Comparison of ENCODE assay signal across 12 mouse cellular contexts in genomic region chr1:144775331-144775730, GRCm38 (mm10). TPM values are rescaled to one million over a fixed set of nuclear protein-coding genes. Genes with fewer than 3 reads are reported as not detected.
A peak's percentile ranks its signal among the peaks of the same experiment; 100 is the strongest.
DNase-seq lines count a peak whose midpoint lies in the region; ATAC-seq and TF ChIP-seq lines count a peak whose summit lies in the region.
"Had no signal": no experiment of that assay in that cellular context is flagged by ENCODE, and none has a peak within 500 bp of the region (broad histone marks: within the 10 kb centered on the region; RNA-seq: fewer than 3 reads in every experiment).

Gene Rgs18 (minus strand): TSS chr1:144775435.

- H3K4me1 ChIP-seq in heart, embryonic 10.5 days = no peaks in the 10 kb centered on the region
- peaks cover 0 to 7% of the 10 kb centered on the region in 2 experiments; a peak in 1 of 4 replicates for H3K4me1 ChIP-seq in CH12.LX (ENCODE audit: control insufficient read depth in 1 of 2, insufficient read depth in 2 of 2)
- H3K4me1 ChIP-seq in megakaryocyte, embryonic 14.5 days = peaks cover 7% of the 10 kb centered on the region
- no peaks in the 10 kb centered on the region for H3K4me1 ChIP-seq in cerebellum, adult 2 months (ENCODE audit: control insufficient read depth, insufficient read depth, low read length)
- H3K4me1 ChIP-seq in hindbrain, postnatal 0 days (ENCODE audit: insufficient read depth, low read length) = no peaks in the 10 kb centered on the region
- H3K4me1 ChIP-seq: embryonic facial prominence, embryonic 13.5 days; limb, embryonic 13.5 days had no signal

- TF ChIP-seq CTCF in CH12.LX (conservative IDR thresholded peaks at IDR 0.05 in 1 of 2, IDR thresholded peaks at IDR 0.05 in 1 of 2; ENCODE audit: low read depth in 2 of 2, low read length in 2 of 2) = no peak
- no peak for TF ChIP-seq CTCF in cerebellum, adult 2 months (IDR thresholded peaks at IDR 0.05; ENCODE audit: borderline replicate concordance, insufficient read depth, low read depth, low read length)
- no peak for TF ChIP-seq CTCF in hindbrain, postnatal 0 days (IDR thresholded peaks at IDR 0.05; ENCODE audit: low read depth)

- DNase-seq in heart, adult 9 months (ENCODE audit: low spot score in 2 of 2) = peak; percentile 14 to 18
- no peak for DNase-seq in heart, embryonic 10.5 days (ENCODE audit: low spot score)
- DNase-seq in CH12.LX (ENCODE audit: extremely low read depth) = peak; percentile 83
- no peak for DNase-seq in cerebellum, adult 2 months
- DNase-seq in hindbrain, postnatal 0 days (ENCODE audit: low spot score) = no peak
- DNase-seq: cerebellum, adult 9-10 months; retina, postnatal 1 day had no signal

- no peak within 1 kb of the TSS for H3K4me3 ChIP-seq in heart, embryonic 10.5 days
- peak within 1 kb of the TSS in 1 of 3 experiments; percentile 43 for H3K4me3 ChIP-seq in CH12.LX (replicated peaks in 1 of 3; ENCODE audit: low read depth in 2 of 3, low read length in 2 of 3, poor library complexity in 1 of 3)
- peak within 1 kb of the TSS; percentile 91 for H3K4me3 ChIP-seq in megakaryocyte, embryonic 14.5 days (replicated peaks)
- H3K4me3 ChIP-seq in cerebellum, adult 2 months (replicated peaks; ENCODE audit: insufficient read depth, low read depth, low read length) = no peak within 1 kb of the TSS
- H3K4me3 ChIP-seq in hindbrain, postnatal 0 days (ENCODE audit: low read length) = no peak within 1 kb of the TSS
- H3K4me3 ChIP-seq: embryonic facial prominence, embryonic 13.5 days; limb, embryonic 13.5 days had no signal

- no peaks in the 10 kb centered on the region for H3K27me3 ChIP-seq in heart, embryonic 10.5 days (ENCODE audit: insufficient read depth, poor library complexity, severe bottlenecking)
- H3K27me3 ChIP-seq in CH12.LX (replicated peaks) = no peaks in the 10 kb centered on the region
- H3K27me3 ChIP-seq in megakaryocyte, embryonic 14.5 days (replicated peaks) = no peaks in the 10 kb centered on the region
- H3K27me3 ChIP-seq in cerebellum, adult 2 months (ENCODE audit: control insufficient read depth, insufficient read depth, low read length) = no peaks in the 10 kb centered on the region
- H3K27me3 ChIP-seq in hindbrain, postnatal 0 days (ENCODE audit: insufficient read depth, low read length) = no peaks in the 10 kb centered on the region
- H3K27me3 ChIP-seq: embryonic facial prominence, embryonic 13.5 days; limb, embryonic 13.5 days had no signal

- 75% methylated on average over 5 of the region's 5 CpGs for whole genome bisulfite sequencing in heart, embryonic 10.5 days
- WGBS in cerebellum, adult 2 months = 89% methylated on average over 5 of the region's 5 CpGs
- WGBS in hindbrain, postnatal 0 days = 87% methylated on average over 5 of the region's 5 CpGs

- TF ChIP-seq EP300 in CH12.LX (IDR thresholded peaks at IDR 0.05; ENCODE audit: low read length) = peak; percentile 46

- no peak within 1 kb of the TSS for H3K4me2 ChIP-seq in CH12.LX (ENCODE audit: insufficient read depth, low read depth, poor library complexity, severe bottlenecking)
- no peak within 1 kb of the TSS for H3K4me2 ChIP-seq in hindbrain, postnatal 0 days (ENCODE audit: low read depth, low read length)
- H3K4me2 ChIP-seq: embryonic facial prominence, embryonic 13.5 days; limb, embryonic 13.5 days had no signal

- dilution Hi-C loops in CH12.LX (cut with MboI; ENCODE audit: extremely low pct_ligation_motif_present, extremely low pct_unique_long_range_greater_than_20kb, low sequenced_read_pairs) = no loop called here

- no peak within 1 kb of the TSS for H3K27ac ChIP-seq in heart, embryonic 10.5 days
- no peak within 1 kb of the TSS for H3K27ac ChIP-seq in CH12.LX (ENCODE audit: insufficient read depth, low read depth)
- no peak within 1 kb of the TSS for H3K27ac ChIP-seq in cerebellum, adult 2 months (ENCODE audit: insufficient read depth, low read length)
- no peak within 1 kb of the TSS for H3K27ac ChIP-seq in hindbrain, postnatal 0 days
- H3K27ac ChIP-seq: embryonic facial prominence, embryonic 13.5 days; limb, embryonic 13.5 days had no signal

- TF ChIP-seq POLR2A in CH12.LX (IDR thresholded peaks at IDR 0.05; ENCODE audit: low read depth, low read length) = no peak
- no peak for TF ChIP-seq POLR2A in cerebellum, adult 2 months (IDR thresholded peaks at IDR 0.05; ENCODE audit: borderline replicate concordance, insufficient read depth, low read length)

- H3K9me3 ChIP-seq in heart, embryonic 10.5 days = no peaks in the 10 kb centered on the region
- H3K9me3 ChIP-seq in CH12.LX (replicated peaks; ENCODE audit: low read length) = no peaks in the 10 kb centered on the region
- H3K9me3 ChIP-seq in megakaryocyte, embryonic 14.5 days = no peaks in the 10 kb centered on the region
- H3K9me3 ChIP-seq in hindbrain, postnatal 0 days (ENCODE audit: low read length) = no peaks in the 10 kb centered on the region
- H3K9me3 ChIP-seq: limb, embryonic 13.5 days had no signal

- ATAC-seq in erythroid progenitor cell, adult 5-6 weeks (replicated peaks; ENCODE audit: low FRiP score, poor library complexity, severe bottlenecking) = peak; percentile 71
- ATAC-seq in cerebellum, adult (ENCODE audit: insufficient number of reproducible peaks, low FRiP score, low TSS enrichment) = no peak
- no peak for ATAC-seq in hindbrain, postnatal 0 days

- no peak within 1 kb of the TSS for H3K9ac ChIP-seq in CH12.LX (ENCODE audit: insufficient read depth, low read depth)
- H3K9ac ChIP-seq in hindbrain, postnatal 0 days (replicated peaks; ENCODE audit: low read length) = no peak within 1 kb of the TSS
- H3K9ac ChIP-seq: embryonic facial prominence, embryonic 13.5 days; limb, embryonic 13.5 days had no signal

- TF ChIP-seq RAD21 in CH12.LX (IDR thresholded peaks at IDR 0.05; ENCODE audit: low read depth, low read length) = no peak

- in situ Hi-C loops in CH12.LX (cut with MboI; ENCODE audit: low pct_ligation_motif_present, low pct_unique_long_range_greater_than_20kb, low sequenced_read_pairs) = no loop called here

- no peaks in the 10 kb centered on the region for H3K79me2 ChIP-seq in CH12.LX (replicated peaks; ENCODE audit: control insufficient read depth, extremely low read depth, insufficient read depth, poor library complexity, severe bottlenecking)

- H3K36me3 ChIP-seq in heart, embryonic 10.5 days = no peaks in the 10 kb centered on the region
- H3K36me3 ChIP-seq in CH12.LX (replicated peaks in 1 of 2; ENCODE audit: control insufficient read depth in 1 of 2, insufficient read depth in 1 of 2, low read length in 1 of 2) = no peaks in the 10 kb centered on the region
- peaks cover 24% of the 10 kb centered on the region for H3K36me3 ChIP-seq in megakaryocyte, embryonic 14.5 days (replicated peaks; ENCODE audit: low read length)
- no peaks in the 10 kb centered on the region for H3K36me3 ChIP-seq in hindbrain, postnatal 0 days (ENCODE audit: insufficient read depth, low read length)
- H3K36me3 ChIP-seq: embryonic facial prominence, embryonic 13.5 days; limb, embryonic 13.5 days had no signal

TF ChIP-seq in CH12.LX, 34 proteins besides CTCF, POLR2A, EP300 and RAD21:
- TF ChIP-seq IRF4 (IDR thresholded peaks at IDR 0.05; ENCODE audit: low read depth, low read length) (no peak), SIN3A (IDR thresholded peaks at IDR 0.05; ENCODE audit: low read length) (no peak), USF1 (IDR thresholded peaks at IDR 0.05; ENCODE audit: low read depth, low read length) (no peak), NELFE (IDR thresholded peaks at IDR 0.05; ENCODE audit: low read depth, low read length) (no peak), TCF12 (IDR thresholded peaks at IDR 0.05; ENCODE audit: low read depth, low read length) (no peak), ZNF384 (IDR thresholded peaks at IDR 0.05; ENCODE audit: low read depth, low read length) (no peak), GABPA (IDR thresholded peaks at IDR 0.05; ENCODE audit: insufficient replicate concordance, low read depth, low read length) (no peak), MAX (IDR thresholded peaks at IDR 0.05; ENCODE audit: low read length) (no peak), USF2 (conservative IDR thresholded peaks at IDR 0.05; ENCODE audit: low read depth, low read length) (no peak), RCOR1 (conservative IDR thresholded peaks at IDR 0.05; ENCODE audit: low read depth, low read length) (no peak), PAX5 (IDR thresholded peaks at IDR 0.05; ENCODE audit: low read length) (no peak), MXI1 (IDR thresholded peaks at IDR 0.05; ENCODE audit: low read depth, low read length) (no peak), HCFC1 (IDR thresholded peaks at IDR 0.05; ENCODE audit: low read depth, low read length) (no peak)

RNA-seq across cellular contexts. Expression of gene Rgs18, which starts in this region (rescaled TPM):
- 1.9 and 3.7 TPM in 2 replicates for polyA plus RNA-seq in heart, embryonic 10.5 days (2016; fragmentation: Nextera tagmentation; extraction: Ambion mirVana)
- total RNA-seq in CH12.LX (2012; rRNA removed) = 0.38 and 0.80 TPM in 2 replicates
- 15.1 and 20.5 TPM in 2 replicates for total RNA-seq in CH12.LX (2014; rRNA removed)
- 4.9 and 5.8 TPM in 2 replicates for polyA plus RNA-seq in CH12.LX (2012; ENCODE audit: insufficient read length, low read depth)
- 19.1 and 23.5 TPM in 2 replicates for total RNA-seq in erythroid progenitor cell, adult 5-6 weeks (2015; ENCODE audit: low replicate concordance)
- total RNA-seq in erythroid progenitor cell, adult 5-6 weeks (2017; ENCODE audit: low replicate concordance) = 10.7 and 10.8 TPM in 2 replicates
- 14.0 TPM in 1 of 2 replicates, not detected in the other for polyA plus RNA-seq in megakaryocyte, embryonic 14.5 days (2012; ENCODE audit: insufficient read depth, low replicate concordance)
- 0.06 and 0.13 TPM in 2 replicates for polyA plus RNA-seq in cerebellum, adult 2 months (2012; rRNA removed)
- not detected in 2 replicates for total RNA-seq in hindbrain, postnatal 0 days (2014; rRNA removed)
- 0.14 and 0.20 TPM in 2 replicates for polyA plus RNA-seq in hindbrain, postnatal 0 days (2015; fragmentation: Nextera tagmentation; extraction: Ambion mirVana)

Comparison
In these comparisons a context has a peak if more than half of its experiments do, and no peak if none do; other contexts are left out.
1. DNase-seq: peak in heart, adult 9 months (2 of 2) and CH12.LX (single experiment); none in heart, embryonic 10.5 days (single experiment), cerebellum, adult 2 months (0 of 2) and hindbrain, postnatal 0 days (single experiment).